Mouse (Mus musculus) stomach, postnatal 0 days (tissue): Measurements from ENCODE around the gene Csnk1d.

Source experiments
- CTCF ChIP-seq: IDR thresholded peaks from 2 replicates; pipeline ENCODE4 v1.5.1; 2016; ENCODE audit warnings: antibody characterized with exemption, low read depth, mild to moderate bottlenecking, moderate library complexity
- EP300 ChIP-seq: optimal IDR thresholded peaks from 2 replicates; pipeline ENCODE3; 2016; ENCODE audit warnings: antibody characterized with exemption

- TF ChIP-seq CTCF (0 out of 2 replicates have a peak, but pooled peaks have one; percentile 16), EP300 (peak; percentile 92)
Measured at GRCm38 (mm10) chr11:120990951-120991526, at the start of gene Csnk1d.
